Mouse (Mus musculus) liver, postnatal 0 days (tissue): ENCODE measurements at regions not wholly inside any gene's neighbourhood (a gene's known extent, or its start where the extent isn't known, plus 50 kb on each side); places are given as distances from the start of the nearest gene placed in this dataset.

ENCODE experiments used
- ATAC-seq: fragments of 200-750 bp; cut with Nextera tagmentation; 2 replicates; pipeline ENCODE4 v1.8.0; 2017; ENCODE audit warnings: mild to moderate bottlenecking, moderate library complexity
- DNase-seq: peaks from one replicate; pipeline ENCODE4 v3.0.0-alpha.2; 2016
- H3K27ac ChIP-seq: fragments of 300-500 bp; sonication (generic); 2 replicates; pipeline ENCODE4 v1.5.1; 2014; ENCODE audit warnings: antibody characterized with exemption, moderate library complexity, mild to moderate bottlenecking, low read depth
- H3K27me3 ChIP-seq: fragments of 300-500 bp; sonication (generic); 2 replicates; pipeline ENCODE4 v1.6.1; 2014; ENCODE audit warnings: low read length, control low read depth, mixed read lengths; ENCODE audit not compliant: insufficient read depth
- H3K36me3 ChIP-seq: fragments of 300-500 bp; sonication (generic); replicated peaks from 2 replicates; pipeline ENCODE4 v1.6.1; 2014; ENCODE audit warnings: mild to moderate bottlenecking, control low read depth, low read length, moderate library complexity, mixed read lengths; ENCODE audit not compliant: insufficient read depth
- H3K4me1 ChIP-seq: fragments of 300-500 bp; sonication (generic); 2 replicates; pipeline ENCODE4 v1.6.1; 2014; ENCODE audit warnings: antibody characterized with exemption, mild to moderate bottlenecking, control low read depth; ENCODE audit not compliant: insufficient read depth
- H3K4me2 ChIP-seq: fragments of 300-500 bp; sonication (generic); 2 replicates; pipeline ENCODE4 v1.6.1; 2014; ENCODE audit warnings: low read depth, mild to moderate bottlenecking, low read length, moderate library complexity, mixed read lengths
- H3K4me3 ChIP-seq: fragments of 300-500 bp; sonication (generic); 2 replicates; pipeline ENCODE4 v1.5.1; 2014; ENCODE audit warnings: low read depth, low read length
- H3K9ac ChIP-seq: fragments of 300-500 bp; sonication (generic); replicated peaks from 2 replicates; pipeline ENCODE4 v1.6.1; 2014; ENCODE audit warnings: mild to moderate bottlenecking, moderate library complexity
- H3K9me3 ChIP-seq: fragments of 300-500 bp; sonication (generic); 2 replicates; pipeline ENCODE4 v1.6.1; 2016; ENCODE audit warnings: mild to moderate bottlenecking, control low read depth, low read length, mixed read lengths
- CTCF ChIP-seq: sonication (generic); IDR thresholded peaks from 2 replicates; pipeline ENCODE4 v1.5.1; 2016; ENCODE audit warnings: antibody characterized with exemption, low read depth
- EP300 ChIP-seq: IDR thresholded peaks from 2 replicates; pipeline ENCODE4 v1.6.1; 2016; ENCODE audit warnings: antibody characterized with exemption, low read depth, mild to moderate bottlenecking
- WGBS: fragments of 180-500 bp; shearing (Covaris S2); extraction: QIAGEN DNeasy Blood & Tissue Kit; methylation state at CpG from one replicate; pipeline ENCODE4 v1.1.7; 2014; ENCODE audit not compliant: insufficient replicate concordance; 5-methylcytosine and 5-hydroxymethylcytosine counted together

DNA sequence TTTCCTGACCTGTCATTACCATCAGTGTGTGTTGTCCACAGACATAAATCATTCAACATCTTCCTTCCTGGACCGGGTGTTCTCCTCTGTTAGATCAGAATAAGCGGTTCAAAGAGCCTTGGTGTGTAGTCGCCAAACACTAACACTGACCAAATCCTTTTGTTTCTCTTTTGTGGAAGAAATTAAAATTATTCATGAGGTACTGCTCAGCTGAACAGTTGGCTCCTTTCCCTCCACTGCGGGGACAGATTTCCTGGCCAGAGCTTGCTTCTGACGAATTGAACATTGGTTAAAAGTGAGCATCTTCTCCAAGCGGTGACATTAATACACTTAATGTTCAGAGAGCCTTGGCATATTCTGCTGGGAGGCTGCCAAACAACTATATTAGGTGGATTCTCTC, 506.2 kb downstream of the 1810013L24Rik start:
- no peak for ATAC-seq
- no peaks in the 10 kb centered on the region for H3K36me3 ChIP-seq
- no peaks in the 10 kb centered on the region for H3K4me1 ChIP-seq
- DNase-seq: no peak
- 76% methylated on average over 6 of the region's 6 CpGs for WGBS
- H3K4me2 ChIP-seq: no peak overlapping the region
- no peaks in the 10 kb centered on the region for H3K9me3 ChIP-seq
- H3K27me3 ChIP-seq: no peaks in the 10 kb centered on the region
- H3K4me3 ChIP-seq: no peak overlapping the region
- TF ChIP-seq CTCF (no peak), EP300 (no peak)
- no peak overlapping the region for H3K27ac ChIP-seq
- no peak overlapping the region for H3K9ac ChIP-seq

DNA sequence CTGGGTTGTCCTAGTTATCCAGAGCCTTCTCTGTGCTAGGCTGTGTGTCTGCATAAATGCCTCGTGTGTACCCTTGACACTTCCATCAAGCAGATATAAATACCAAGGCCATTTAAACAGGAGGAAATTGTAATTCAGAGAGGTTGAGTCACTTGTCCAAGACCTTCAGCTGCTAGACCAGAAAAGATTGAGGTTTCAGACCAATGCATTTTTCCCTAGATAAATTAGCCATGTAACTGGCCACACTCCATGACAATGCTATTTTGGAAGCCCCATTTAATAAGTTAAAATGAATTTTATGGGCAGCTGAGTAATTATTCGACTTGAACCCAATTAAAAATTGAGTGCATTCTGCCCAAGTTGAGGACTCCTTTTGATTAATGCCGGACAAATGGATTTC, 509.6 kb downstream of the 1810013L24Rik start:
- ATAC-seq (no peak), DNase-seq (no peak)
- Histone ChIP-seq H3K4me1 (no peaks in the 10 kb centered on the region), H3K9ac (no peak overlapping the region), H3K36me3 (no peaks in the 10 kb centered on the region), H3K27ac (no peak overlapping the region), H3K4me2 (no peak overlapping the region), H3K4me3 (no peak overlapping the region), H3K9me3 (no peaks in the 10 kb centered on the region), H3K27me3 (no peaks in the 10 kb centered on the region)
- TF ChIP-seq EP300 (no peak), CTCF (no peak)
- WGBS: 53% methylated on average over 3 of the region's 3 CpGs

DNA sequence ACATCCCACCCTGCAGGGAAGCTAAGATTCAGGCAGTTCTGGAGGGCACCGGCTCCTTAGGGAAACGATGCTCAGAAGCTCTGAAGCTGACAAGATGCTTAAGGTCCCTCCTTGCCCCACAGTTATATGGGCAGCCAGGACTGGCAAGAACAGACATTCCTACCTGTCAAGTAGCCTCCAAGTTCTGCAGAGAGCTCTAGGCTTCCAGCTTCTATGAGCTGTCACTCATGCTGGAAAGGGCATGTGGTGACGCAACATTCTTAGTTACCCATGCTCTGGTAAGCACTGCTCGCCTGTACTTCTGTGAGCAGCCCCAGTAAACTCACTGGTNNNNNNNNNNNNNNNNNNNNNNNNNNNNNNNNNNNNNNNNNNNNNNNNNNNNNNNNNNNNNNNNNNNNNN, 511.3 kb downstream of the 1810013L24Rik start:
- no peaks in the 10 kb centered on the region for H3K36me3 ChIP-seq
- ATAC-seq: no peak
- H3K4me1 ChIP-seq: no peaks in the 10 kb centered on the region
- no peak overlapping the region for H3K4me3 ChIP-seq
- no peaks in the 10 kb centered on the region for H3K9me3 ChIP-seq
- H3K27ac ChIP-seq: no peak overlapping the region
- no peak for TF ChIP-seq EP300
- TF ChIP-seq CTCF: no peak
- 73% methylated on average over 4 of the region's 4 CpGs for WGBS
- H3K27me3 ChIP-seq: no peaks in the 10 kb centered on the region
- DNase-seq: no peak
- H3K4me2 ChIP-seq: no peak overlapping the region
- no peak overlapping the region for H3K9ac ChIP-seq

DNA sequence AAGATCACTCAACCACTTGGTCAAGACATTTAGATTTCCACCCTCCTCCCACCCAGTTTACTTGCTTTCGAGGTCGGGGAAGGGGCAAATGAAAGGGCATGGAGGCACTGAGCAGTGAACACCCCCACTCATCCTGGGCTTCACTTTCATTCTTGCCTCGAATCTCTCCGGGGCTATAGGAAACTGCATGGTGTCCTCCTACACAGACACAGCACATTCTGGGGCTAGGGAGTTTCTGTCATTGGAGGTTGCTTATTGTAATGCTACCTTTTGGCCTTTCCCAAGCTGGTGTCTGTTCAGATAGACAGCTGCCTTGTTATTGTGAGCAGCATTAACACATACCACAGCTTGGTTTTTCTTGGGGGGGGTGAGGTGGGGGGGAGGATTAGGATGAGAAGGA, 523.9 kb downstream of the 1810013L24Rik start:
- Histone ChIP-seq H3K36me3 (no peaks in the 10 kb centered on the region), H3K4me3 (no peak overlapping the region)
- WGBS: 72% methylated on average over 4 of the region's 4 CpGs

DNA sequence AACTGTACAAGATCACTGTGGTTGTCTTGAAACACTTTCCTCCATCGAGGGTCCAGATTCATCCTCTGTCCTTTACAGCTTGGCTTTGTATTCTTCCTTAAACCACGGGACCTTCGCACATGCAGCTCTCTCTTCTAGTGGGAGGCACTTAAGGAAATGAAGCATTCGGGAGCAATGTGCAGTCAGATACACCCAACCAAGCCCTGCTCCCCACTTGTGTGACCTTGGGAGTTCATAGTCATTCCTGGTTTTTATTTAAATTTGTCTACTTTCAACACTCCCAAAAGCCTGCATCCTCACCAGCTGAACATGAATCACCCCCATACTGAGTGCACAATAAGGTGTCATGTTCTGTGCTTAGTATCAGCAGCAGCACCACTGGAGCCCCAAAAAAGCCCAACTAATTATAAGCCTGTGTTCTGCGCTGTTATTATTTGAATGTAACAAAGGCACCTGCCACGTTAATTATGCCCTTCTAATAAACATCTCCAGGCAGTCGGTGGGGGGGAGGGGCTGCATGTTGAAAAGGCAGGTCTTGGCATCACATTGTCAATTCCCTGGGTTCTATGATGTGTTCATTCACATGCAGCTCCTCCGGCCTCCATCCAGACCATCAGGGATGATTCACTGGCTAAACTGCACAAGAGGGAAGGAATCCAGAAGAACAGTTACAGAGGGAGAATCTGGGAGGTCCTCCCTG, 524.6 kb downstream of the 1810013L24Rik start:
- DNase-seq: no peak
- no peak for TF ChIP-seq EP300
- TF ChIP-seq CTCF: no peak
- WGBS: 69% methylated on average over 8 of the region's 8 CpGs

More for the DNA sequence above, 523.9 kb downstream of the 1810013L24Rik start:
- Histone ChIP-seq H3K9ac (no peak overlapping the region), H3K4me1 (no peaks in the 10 kb centered on the region), H3K4me2 (no peak overlapping the region), H3K27me3 (no peaks in the 10 kb centered on the region), H3K9me3 (no peaks in the 10 kb centered on the region), H3K27ac (no peak overlapping the region)
- no peak for ATAC-seq
- no peak for DNase-seq
- TF ChIP-seq CTCF: no peak
- TF ChIP-seq EP300: no peak

DNA sequence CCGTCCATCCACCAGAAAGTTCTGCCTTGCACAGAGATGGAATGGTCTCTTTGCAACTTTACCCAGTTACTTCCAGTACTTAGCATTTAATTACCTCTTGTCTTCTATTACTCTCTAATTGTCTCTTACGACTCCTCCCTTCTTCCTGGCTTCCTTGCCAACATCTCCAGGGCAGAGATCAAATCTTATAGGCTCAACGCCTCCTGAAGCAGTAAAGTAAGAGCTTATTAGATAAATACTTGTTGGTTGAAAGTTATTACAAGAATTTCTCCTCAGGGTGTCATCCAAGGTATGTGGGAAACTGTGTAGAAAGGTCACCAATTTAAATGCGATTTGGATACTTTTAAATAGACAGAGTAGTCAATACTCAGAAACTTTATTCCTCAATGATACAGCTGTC, 528.8 kb downstream of the 1810013L24Rik start:
- 70% methylated on average over 4 of the region's 4 CpGs for WGBS
- no peak overlapping the region for H3K27ac ChIP-seq
- no peaks in the 10 kb centered on the region for H3K27me3 ChIP-seq
- H3K4me3 ChIP-seq: no peak overlapping the region
- no peak for TF ChIP-seq EP300
- TF ChIP-seq CTCF: no peak
- H3K36me3 ChIP-seq: no peaks in the 10 kb centered on the region
- ATAC-seq: no peak
- H3K4me2 ChIP-seq: no peak overlapping the region
- H3K9ac ChIP-seq: no peak overlapping the region
- no peaks in the 10 kb centered on the region for H3K4me1 ChIP-seq
- H3K9me3 ChIP-seq: no peaks in the 10 kb centered on the region
- no peak for DNase-seq

More for the DNA sequence above, 524.6 kb downstream of the 1810013L24Rik start:
- no peak overlapping the region for H3K9ac ChIP-seq
- H3K27me3 ChIP-seq: no peaks in the 10 kb centered on the region
- H3K4me2 ChIP-seq: no peak overlapping the region
- H3K27ac ChIP-seq: no peak overlapping the region
- no peaks in the 10 kb centered on the region for H3K4me1 ChIP-seq
- H3K9me3 ChIP-seq: no peaks in the 10 kb centered on the region
- no peaks in the 10 kb centered on the region for H3K36me3 ChIP-seq
- no peak overlapping the region for H3K4me3 ChIP-seq
- ATAC-seq: no peak
